Mouse (Mus musculus) frontal cortex, adult 2 months (tissue): ENCODE results near the gene Mef2c. TPM values are rescaled to one million over a fixed set of nuclear protein-coding genes. Genes with fewer than 3 reads are reported as not detected.
A peak's percentile ranks its signal among the peaks of the same experiment; 100 is the strongest.

Experiments
- DNase-seq, 2 experiments: peaks; one replicate each; pipeline ENCODE4 v3.0.0; 2022; ENCODE audit warnings: low spot score in 1 of 2; ENCODE audit errors: extremely low spot score in 1 of 2
- polyA plus RNA-seq: library from polyadenylated mRNA; depleted of rRNA; stranded (reverse); fragments of >200 nt; gene quantifications from 2 replicates; pipeline ENCODE4 v1.2.3, GENCODE M21; 2012

Gene Mef2c
- polyA plus RNA-seq, 1 experiment, result 258 TPM

DNA sequence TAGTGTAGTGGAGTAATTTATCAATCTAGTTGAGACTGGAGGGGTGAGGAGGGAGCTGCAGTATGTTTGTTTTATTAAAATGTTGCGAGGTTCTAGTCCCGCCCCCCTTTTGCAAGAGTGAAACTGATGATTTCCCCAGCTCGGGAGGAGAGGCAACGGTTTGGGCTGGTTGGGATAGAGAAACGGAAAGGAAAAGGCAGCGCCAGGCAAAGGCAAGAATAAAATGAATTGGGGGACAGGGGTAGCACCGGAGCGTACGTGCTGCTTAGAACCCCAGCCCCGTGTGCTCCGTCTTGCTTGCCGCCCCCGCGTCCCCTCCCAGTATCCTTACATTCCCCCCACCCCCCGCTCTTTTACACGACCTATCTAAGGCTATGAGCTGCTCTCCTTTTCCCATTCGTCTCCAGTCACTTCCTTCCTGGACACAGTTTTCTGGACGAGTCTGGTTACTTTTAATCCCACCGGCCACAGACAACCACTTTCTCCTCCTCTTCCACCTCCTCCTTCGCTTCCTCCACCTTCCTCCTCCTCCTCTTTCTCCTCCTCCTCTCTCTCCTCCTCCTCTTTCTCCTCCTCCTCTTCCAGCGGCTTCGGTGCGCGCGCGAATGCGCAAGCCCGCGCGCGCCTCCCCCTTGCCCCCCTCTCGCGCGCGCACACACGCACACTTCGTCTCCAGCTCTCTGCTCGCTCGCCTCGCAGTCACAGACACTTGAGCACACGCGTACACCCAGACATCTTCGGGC, 20.5 kb downstream of the Mef2c start:
- peak in 1 of 2 experiments; percentile 73 for DNase-seq

DNA sequence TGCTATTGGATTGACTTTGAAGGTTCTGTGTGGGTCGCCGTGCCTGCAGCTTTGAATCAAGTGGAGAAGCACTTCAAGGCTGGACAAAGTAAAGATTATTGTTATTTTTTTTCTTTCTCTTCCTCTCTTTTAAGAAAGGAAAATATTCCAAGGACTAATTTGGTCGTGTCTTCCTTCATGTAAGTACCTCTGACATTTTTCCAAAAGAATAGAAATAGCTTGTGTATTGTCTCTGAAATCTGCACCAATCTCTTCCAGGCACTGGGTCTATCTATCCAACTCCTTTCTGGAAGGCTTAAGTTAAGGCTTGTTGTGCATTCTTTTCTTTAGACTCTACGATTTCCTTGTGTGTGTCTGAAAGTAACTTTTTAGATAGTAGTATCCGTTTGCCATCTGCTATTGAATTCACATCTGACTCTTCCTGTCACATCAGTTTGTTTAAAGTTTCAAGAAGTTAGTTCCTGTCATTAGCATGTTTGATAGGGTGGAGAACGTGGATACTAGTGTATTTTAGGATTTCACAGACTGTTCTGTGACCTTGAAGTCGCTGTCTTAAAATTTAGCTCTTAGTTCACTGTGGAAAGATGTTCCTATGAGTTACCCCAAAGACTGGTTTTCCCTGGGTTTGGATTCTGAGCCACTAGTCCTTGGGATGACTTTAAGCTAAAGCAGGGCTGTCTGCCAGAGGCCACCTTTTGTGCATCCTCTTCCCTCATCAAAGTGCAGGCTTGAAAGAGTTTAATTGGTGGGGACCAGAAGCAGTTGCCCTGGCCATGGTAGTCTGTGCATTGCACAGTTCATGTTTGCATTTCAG, 21.3 kb downstream of the Mef2c start:
- DNase-seq, result no peak

DNA sequence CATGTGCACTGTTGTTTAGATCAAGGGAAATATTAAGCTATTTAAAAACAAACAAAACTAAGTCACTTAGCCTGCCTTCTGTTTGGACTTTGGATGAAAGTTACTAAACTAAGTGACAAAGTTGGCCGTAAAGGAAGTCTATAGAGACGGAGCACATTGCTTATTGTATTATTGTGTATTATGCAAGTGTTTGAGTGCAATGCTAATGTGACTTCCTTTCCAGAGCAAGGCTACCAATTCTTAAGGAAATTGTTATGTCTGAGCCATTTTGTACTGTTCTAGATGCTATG, 21.8 kb downstream of the Mef2c start:
- DNase-seq, result no peak

DNA sequence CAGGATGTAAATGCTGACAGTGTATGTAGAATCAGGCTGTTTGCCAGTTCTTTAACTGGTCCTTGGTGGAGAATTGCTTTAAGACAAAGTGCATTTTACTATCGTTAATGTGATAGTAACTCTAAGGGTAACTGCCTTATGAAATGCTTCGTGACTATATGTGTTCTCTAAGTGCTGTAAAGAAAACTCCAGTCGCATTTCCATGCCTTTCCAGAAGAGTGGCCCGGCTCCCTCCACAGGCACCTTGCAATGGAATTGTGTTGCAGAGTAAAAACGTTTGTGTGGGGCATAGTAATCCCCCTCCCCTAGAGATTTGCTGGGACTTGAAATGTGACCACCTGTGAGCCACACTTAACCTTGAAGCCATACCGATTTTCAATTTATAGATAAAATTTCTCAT, 22.2 kb downstream of the Mef2c start:
- no peak for DNase-seq

DNA sequence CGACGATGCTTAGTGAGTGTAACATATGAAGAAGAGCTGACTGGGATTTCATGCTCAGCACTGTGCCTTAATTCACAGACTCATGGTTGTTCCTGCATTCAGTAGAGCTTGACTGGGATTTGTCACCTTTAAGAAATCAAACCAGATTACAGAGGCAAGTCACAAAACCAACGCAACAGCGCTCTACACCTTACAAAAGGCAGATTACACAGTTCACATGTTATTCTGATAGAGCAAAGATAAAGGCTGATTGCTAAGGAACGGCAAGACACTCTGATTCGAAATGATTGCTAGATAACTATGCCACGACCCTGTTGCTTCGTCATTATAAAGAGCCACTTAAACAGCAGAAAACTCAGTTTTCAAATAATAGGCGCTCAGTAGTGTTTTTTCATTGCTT, 24.1 kb downstream of the Mef2c start:
- DNase-seq, result no peak

DNA sequence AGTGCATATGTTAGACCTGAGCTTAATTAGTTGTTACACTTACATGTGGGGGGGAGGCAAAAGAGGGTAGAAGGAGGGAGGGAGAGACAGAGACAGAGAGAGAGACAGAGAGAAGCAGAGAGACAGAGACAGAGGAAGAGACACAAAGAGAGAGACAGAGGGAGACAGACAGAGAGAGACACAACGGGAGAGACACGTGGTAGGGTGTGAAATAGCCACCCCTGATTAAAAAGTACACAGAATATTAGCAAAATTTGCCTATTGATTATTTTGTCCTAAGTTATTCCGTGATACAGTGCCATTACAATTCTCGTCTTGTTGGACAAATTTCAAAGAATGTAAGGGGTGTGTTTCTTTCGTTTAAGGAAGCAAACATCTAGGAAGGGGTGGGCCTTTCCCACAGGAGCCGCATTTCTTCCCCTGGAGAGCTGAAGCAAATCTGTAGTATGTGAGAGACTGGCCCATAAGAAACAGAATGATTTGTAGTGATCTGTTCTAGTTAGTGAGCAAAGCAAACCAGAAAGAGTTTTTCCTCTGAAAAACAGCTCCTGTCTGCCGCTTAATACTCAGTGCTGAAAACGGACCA, 26.0 kb downstream of the Mef2c start:
- DNase-seq, result no peak

DNA sequence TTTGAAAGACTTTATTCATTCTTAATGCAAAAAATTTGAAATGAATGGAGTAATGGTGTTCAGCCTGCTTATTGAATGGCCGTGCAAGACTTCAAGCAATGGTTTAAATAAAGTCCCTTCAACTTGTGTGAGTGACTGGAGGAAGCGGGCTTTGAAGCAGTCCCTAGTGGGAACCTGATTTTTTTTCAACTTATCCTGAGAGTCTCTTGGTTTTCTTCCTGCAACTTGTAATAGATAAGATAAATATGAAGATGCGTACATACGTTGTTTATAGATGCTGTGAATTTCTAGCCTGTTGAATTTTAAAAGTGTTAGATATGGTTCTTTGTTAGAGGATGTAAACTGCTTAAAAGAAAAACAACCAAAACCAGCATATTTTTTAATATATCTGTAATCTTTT, 27.1 kb downstream of the Mef2c start:
- no peak for DNase-seq

DNA sequence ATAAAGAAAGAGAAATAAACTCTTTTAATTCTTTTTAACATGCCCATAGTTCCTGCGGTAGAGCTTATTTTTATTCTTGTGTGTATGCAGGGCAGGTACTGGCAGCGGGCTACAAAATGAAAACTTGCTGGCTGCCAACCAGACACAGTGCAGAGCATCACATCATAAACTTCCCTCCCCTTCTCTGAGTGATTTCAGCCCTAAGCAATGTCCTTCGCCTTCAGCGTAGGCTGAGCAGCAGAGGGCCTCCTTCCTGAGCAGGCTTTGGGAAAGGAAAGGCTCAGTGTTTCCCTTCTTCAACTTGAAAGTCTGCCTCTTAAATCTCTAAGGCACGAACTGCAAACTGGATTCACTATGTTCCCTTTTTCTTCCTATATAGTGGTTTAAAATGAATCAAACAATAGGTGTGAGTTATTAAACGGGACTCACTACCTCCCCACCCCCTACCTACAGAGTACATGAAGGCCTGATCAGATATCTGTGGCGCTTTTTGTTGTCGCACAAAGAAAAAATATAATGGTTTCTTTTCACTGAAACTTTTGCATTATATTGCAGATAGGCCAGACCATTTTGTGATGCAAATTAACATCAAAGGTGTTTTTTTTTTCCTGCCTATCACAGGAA, 28.2 kb downstream of the Mef2c start:
- peak in 1 of 2 experiments; percentile 73 for DNase-seq

DNA sequence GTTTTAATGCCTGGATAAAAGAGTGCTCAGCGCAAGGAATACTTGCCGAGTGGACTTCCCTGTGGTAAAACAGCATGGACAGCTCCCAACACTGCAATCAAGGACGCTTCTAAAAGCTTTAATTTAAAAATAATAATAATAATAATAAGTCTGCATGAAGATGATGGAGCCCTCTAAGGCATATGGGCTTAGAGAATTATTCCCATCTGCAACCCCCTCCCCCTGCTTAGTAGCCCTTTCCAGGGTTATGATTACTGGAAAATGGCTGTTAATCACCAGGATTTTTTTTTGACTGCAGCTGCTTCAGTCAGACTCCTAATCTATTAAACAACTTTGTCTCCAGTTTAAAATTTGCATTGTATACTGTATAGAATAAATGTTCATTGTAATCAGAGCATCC, 32.5 kb downstream of the Mef2c start:
- no peak for DNase-seq

DNA sequence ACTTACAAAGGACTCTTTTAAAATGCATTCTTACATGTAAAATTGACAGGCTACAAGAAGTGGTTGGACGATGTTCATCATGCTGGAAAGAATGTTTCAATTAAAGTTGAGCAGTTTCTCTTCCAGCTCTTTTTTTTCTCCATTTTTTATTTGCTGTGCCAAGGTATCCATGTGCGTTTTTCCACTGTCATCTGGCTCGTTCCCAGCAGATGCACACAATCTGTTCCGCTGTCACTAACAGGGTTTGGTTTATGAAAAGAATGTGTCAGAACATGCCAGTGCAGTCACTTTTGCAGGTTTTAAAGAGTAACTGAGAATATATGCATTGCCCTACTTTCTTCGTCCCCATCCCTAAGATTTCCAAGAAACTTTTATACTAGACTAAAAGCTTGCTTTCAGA, 33.3 kb downstream of the Mef2c start:
- peak; percentile 63 to 80 for DNase-seq

DNA sequence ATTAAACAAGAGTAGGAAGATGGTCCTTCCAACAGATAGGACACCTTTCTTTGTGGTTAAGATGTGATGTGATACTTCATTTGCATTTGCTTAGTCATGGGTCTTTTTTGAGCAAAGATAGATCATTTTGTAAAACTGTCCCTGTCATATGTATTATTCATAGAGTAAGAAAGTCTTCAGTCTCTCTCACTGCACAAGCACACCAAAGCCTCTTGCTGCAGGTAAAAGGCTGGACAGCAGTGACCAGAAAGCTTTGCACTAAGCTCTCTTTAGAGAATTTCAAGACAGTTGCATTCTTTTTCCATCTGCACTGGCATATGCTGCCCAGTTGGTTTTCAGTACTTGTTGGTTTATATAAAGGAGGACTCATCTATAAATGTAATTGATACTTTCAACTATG, 36.1 kb downstream of the Mef2c start:
- no peak for DNase-seq

DNA sequence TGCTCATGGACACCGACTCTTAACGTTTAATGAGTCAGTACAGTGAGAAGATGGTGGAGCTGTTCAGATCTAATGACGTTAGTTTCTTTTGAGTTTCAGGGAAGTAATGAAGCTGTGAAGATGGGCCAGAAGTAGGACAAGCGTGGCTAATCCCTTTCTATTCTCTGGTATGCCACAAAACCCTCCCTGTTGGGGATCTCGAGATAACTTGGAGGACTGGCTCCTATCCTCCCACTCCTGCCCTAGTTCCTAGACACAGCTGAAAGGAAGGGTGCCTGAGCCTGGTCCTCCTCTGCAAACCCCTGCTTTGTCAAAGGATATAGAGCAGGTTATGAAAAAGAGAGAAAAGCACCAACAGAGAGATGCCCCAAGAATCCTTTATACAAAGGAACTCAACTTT, 38.8 kb downstream of the Mef2c start:
- DNase-seq, result peak in 1 of 2 experiments; percentile 56

DNA sequence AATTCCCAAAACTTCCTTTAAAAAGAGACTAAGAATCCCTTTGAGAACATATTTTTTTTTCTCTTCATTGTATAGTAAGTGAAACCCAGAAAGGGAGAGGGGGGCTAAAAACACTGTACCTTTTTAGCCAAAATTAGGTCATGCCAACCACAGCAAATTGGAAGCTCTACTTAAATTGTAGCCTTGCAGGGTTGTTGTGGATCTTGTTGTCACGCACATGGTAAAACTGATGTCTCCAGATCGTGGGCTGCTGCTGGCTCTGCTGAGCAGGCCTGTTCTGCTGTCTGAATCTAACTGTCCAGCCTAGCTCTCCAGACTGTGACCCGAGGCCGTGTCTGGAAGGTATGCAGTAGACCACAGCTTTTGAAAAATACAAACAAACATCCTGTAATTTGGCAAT, 40.9 kb downstream of the Mef2c start:
- DNase-seq, result no peak

DNA sequence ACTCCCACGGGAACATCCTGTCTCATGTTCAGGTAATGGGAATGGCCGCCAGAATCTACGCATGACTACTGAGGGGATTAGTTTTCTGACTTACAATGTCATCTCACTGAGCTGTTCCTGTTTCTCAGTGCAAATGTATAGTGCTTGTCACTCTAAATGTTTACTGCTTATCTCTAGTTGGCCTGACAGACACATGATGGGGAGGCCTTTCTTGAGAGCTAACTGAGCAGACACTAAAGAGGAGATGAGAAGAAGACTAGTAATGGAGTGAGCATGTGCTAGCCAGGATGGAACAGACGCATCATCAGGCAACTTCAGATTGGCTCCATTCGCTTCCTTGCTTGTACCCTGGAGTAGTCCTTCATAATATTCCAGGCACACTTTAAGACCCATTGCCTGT, 43.0 kb downstream of the Mef2c start:
- no peak for DNase-seq

DNA sequence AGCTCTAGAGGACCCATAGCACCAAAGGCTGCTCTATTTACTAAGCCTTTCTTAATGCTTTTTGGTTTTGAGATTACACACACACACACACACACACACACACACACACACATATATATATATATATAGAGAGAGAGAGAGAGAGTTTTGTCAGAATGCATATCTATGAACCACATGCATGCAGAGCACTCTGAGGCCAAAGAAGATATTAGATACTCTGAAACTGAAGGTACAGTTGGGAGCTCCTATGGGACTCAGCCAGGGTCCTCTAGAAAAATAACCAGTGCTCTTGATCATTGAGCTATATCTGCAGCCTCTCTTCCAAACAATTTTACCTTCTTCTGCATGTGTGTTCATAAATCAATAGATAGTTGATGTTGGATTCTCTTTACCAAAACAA, 47.4 kb downstream of the Mef2c start:
- no peak for DNase-seq

DNA sequence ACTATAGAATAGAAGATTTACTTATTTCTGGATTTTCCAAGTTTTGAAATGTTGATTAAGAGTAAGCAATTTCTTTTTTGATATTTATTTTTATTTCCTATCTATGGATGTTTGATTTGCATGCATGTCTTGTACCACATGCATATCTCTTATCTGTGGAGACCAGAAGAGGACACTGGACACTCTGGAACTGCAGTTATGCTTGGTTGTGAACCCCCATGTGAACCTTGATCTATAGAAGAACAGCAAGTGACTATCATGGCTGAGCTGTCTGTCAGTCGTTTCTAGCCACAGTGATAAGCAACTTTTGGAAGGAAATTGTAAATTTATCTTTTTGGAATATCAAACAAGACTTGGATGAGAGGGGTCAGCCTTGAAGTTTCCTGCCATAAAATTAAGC, 48.2 kb downstream of the Mef2c start:
- no peak for DNase-seq

DNA sequence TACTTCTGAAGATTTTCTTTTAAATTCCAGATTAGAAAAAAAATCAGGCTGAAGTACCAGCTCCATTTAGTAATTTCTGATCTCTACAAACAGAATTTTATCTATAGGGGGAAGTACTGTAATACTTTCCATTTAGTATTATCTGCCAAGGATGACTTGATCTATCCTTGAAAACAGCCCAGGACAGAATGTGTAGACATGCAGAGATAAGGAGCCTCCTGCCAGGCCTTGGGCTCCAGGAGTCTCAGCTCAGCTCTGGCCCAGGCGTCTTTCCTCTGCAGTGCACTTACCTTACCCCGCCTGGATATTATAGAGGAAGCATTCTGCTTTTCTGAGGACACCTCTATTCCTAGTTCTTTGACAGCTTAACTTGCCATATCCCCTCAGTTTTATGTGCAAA, 59.4 kb downstream of the Mef2c start:
- DNase-seq, result no peak

DNA sequence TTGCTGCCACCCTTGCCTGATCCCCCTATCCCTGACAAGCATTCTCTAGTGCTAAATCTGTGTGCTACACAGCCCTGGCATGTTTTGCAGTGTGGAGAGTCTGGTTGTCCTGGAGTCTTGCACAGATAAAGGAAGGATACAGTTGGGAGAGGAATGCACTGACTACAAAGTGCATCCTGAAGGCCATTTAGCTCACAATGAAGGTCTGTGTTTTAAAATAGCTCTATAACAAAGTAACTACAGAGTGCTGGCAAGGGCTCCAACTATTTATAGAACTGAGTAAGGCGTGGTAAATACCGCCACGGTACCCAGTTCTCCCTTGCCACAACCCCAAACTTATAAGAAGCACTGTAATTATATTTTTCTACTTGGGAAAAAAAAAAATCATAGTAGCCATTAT, 61.9 kb downstream of the Mef2c start:
- DNase-seq, result no peak

DNA sequence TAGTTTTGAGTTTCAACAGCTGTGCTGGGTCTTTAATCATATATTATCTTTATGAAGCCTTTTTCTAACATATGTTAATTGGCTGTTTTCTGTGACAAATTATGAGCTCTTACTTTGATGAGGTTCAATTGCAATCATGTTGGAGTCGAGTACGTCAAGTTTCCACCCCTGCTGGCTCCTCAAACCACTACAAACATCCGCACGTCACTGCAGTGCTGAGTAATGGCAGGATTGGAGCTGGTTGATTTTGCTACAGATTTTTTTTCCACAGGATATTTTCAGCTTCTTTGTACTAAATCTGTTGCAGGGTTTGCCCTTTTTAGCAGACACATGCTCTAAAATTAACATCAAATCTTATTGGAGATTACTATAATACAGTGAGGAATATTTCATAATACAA, 62.3 kb downstream of the Mef2c start:
- peak in 1 of 2 experiments; percentile 68 for DNase-seq

DNA sequence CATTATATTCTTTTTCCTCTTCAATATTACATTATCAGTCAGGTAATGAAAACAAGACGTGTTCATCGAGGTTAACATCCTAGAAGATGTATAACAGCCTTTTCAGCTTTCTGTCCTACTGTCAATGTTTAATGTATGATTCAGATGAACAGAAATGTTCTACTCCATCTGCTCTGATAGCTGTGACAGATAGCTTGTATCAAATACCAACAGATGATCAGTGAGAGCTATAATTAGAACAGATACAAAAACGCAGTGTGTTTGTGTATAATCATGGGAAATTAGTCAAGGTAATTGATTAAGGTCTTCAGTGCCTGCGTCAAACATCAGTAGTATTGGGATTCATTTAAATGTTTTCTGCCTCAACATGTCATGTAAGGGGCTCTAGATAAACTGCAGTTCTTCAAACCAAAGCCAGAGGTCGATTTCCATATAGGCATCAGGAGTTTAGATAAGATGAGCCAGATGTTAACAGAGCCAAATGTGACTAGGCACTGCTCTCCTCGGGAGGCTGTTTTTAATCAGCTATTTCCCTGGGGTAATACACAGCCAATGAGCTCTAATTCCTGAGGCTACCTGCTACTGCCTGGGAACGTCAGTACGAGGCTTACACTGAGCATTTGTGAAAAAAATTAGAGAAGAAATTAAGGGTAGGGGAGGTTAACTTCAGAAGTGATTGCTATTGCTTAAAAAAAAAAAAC, 63.1 kb downstream of the Mef2c start:
- DNase-seq, result no peak

DNA sequence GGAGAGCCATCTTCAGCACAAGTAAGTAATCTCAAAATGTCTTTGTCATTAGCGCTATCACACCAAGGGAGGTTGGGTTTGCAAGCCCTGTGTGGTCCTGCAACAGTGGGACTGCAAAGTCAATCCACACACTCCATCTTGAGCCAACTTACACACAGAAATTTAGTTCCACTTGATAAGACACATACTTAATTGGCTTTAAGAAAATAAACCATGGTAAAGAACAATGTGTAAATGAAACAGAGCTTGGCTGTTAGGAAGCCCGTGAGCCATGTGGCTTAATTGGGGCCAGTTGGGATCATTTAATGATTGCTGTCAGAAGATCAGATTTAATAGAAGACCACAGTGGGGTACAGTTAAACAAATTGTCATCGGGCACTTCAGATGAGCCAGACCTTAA, 63.8 kb downstream of the Mef2c start:
- no peak for DNase-seq
